Mouse (Mus musculus) midbrain, embryonic 13.5 days (tissue): ENCODE results near the gene Kpna2. TPM values are rescaled to one million over a fixed set of nuclear protein-coding genes. Genes with fewer than 3 reads are reported as not detected.
"Not testable (repeated sequence)": the region's sequence is repeated elsewhere in the genome, so short reads cannot be mapped to it uniquely, and the experiment has no call there.

ENCODE experiments used
- ATAC-seq: fragments of 200-750 bp; cut with Nextera tagmentation; 2 replicates; pipeline ENCODE4 v1.8.0; 2017; ENCODE audit warnings: mild to moderate bottlenecking, moderate TSS enrichment, moderate library complexity
- H3K27ac ChIP-seq: fragments of 300-500 bp; sonication (generic); 2 replicates; pipeline ENCODE4 v1.5.1; 2015; ENCODE audit warnings: inconsistent platforms, mild to moderate bottlenecking, moderate library complexity
- H3K27me3 ChIP-seq: fragments of 300-500 bp; sonication (generic); 2 replicates; pipeline ENCODE4 v1.6.1; 2015; ENCODE audit warnings: mild to moderate bottlenecking, inconsistent platforms
- H3K36me3 ChIP-seq: fragments of 300-500 bp; sonication (generic); 2 replicates; pipeline ENCODE4 v1.6.1; 2015; ENCODE audit warnings: mild to moderate bottlenecking, inconsistent platforms
- H3K4me1 ChIP-seq: fragments of 300-500 bp; sonication (generic); replicated peaks from 2 replicates; pipeline ENCODE4 v1.6.1; 2015; ENCODE audit warnings: inconsistent platforms
- H3K4me2 ChIP-seq: fragments of 300-500 bp; sonication (generic); replicated peaks from 2 replicates; pipeline ENCODE4 v1.6.1; 2015; ENCODE audit warnings: moderate library complexity, mild to moderate bottlenecking, inconsistent platforms
- H3K4me3 ChIP-seq: fragments of 300-500 bp; sonication (generic); replicated peaks from 2 replicates; pipeline ENCODE4 v1.5.1; 2015; ENCODE audit warnings: mild to moderate bottlenecking, inconsistent platforms
- H3K9ac ChIP-seq: fragments of 300-500 bp; sonication (generic); replicated peaks from 2 replicates; pipeline ENCODE4 v1.6.1; 2015; ENCODE audit warnings: mild to moderate bottlenecking, inconsistent platforms
- H3K9me3 ChIP-seq: fragments of 300-500 bp; sonication (generic); 2 replicates; pipeline ENCODE4 v1.6.1; 2016; ENCODE audit warnings: mild to moderate bottlenecking, inconsistent platforms
- WGBS: fragments of 180-500 bp; shearing (Covaris S2); methylation state at CpG from one replicate; pipeline ENCODE4 v1.1.7; 2015; 5-methylcytosine and 5-hydroxymethylcytosine counted together
- polyA plus RNA-seq: library from polyadenylated mRNA; unstranded; fragments of >200 nt; fragmentation: Nextera tagmentation; extraction: Ambion mirVana; gene quantifications from 2 replicates; pipeline ENCODE4 v1.2.1, GENCODE M21; 2015

The Kpna2 gene
- polyA plus RNA-seq, 1 experiment from 2014 or later = 305 TPM

DNA sequence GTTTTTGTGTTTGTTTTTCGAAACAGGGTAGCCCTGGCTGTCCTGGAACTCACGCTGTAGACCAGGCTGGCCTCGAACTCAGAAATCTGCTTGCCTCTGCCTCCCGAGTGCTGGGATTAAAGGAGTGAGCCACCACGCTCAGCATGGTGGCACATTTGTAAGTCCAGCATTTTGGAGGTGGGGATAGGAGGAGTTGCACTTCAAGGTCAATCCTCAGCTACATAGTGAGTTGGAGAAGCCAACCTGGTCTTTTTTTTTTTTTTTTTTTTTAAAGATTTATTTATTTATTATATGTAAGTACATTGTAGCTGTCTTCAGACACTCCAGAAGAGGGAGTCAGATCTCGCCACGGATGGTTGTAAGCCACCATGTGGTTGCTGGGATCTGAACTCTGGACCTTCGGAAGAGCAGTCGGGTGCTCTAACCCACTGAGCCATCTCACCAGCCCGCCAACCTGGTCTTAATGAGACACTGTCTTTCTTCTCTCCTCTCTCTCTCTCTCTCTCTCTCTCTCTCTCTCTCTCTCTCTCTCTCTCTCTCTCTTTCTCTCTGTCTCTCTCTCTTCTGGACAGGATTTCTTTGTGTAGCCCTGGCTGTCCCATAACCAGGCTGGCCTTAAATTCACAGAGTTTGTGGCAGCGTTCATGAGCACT, 16.3 kb upstream of the Kpna2 start:
- H3K4me1 ChIP-seq, H3K27me3 ChIP-seq, ATAC-seq, H3K4me2 ChIP-seq, H3K4me3 ChIP-seq, H3K9me3 ChIP-seq, H3K9ac ChIP-seq, H3K27ac ChIP-seq, H3K36me3 ChIP-seq: not testable (repeated sequence)
- 75% methylated on average over 11 of the region's 11 CpGs for WGBS

DNA sequence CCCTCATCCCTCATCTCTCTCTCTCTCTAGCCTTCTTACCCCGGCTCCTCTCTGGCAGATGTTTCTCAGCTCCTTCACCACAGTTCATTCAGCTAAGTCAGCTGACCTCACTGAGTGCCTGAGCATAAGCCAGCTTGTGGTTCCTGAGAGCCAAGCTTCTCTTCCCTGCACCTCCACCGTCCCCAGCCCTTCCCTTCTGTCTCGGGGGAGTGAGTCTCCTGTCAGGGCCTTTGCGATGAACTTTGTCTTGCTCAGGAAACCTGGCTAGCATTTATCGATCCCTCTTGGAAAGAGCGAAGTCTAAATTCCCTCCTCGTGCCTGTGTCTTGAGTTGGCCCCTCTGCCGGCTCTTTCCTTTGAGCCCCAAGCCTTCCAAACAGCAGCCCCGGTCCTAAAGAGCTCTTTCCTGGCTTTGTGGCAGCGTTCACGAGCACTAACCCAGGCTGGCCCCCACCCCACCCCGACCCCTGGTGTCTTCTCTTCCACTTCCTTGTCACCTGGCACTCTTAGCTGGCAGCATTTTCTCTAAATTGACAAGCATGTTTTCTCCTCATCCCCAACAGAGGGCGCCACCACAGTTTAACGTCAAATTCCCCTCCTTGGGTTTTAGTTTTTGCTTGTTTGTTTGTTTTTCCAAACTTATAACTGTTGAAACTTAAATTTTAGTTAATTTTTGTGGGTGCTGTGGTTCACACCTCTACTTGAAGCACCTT, 15.4 kb upstream of the Kpna2 start:
- H3K27me3 ChIP-seq = no peaks in the 10 kb centered on the region
- no peak overlapping the region for H3K4me3 ChIP-seq

DNA sequence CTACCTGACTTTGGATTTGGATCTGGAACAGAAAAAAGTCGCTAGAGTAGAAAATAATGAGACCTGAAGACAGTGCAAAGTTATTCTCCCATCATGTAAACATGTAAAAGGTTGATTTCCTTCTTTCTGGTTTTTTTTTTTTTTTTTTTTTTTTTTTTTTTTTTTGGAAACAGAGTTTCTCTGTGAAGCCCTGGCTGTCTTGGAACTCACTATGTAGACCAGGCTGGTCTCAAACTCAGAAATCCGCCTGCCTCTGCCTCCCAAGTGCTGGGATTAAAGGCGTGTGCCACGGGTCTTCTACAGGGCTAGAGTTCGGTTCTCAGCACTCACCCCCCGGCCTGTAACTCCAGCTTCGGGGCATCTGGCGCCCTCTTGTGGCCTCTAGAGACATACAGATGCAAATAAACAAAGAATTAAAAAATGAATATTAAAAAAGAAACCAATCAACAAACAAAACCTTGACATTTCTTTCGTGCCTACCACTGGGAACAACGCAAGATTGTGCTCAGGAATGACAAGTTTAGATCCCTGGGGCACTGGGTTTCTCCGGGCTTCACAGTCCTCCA, 14.8 kb upstream of the Kpna2 start:
- WGBS = 78% methylated on average over 11 of the region's 11 CpGs

More for the DNA sequence above, 15.4 kb upstream of the Kpna2 start:
- Histone ChIP-seq H3K9me3 (no peaks in the 10 kb centered on the region), H3K36me3 (no peaks in the 10 kb centered on the region), H3K27ac (no peak overlapping the region), H3K4me2 (no peak overlapping the region), H3K4me1 (peaks cover 10% of the 10 kb centered on the region), H3K9ac (no peak overlapping the region)
- ATAC-seq = no peak
- WGBS = 49% methylated on average over 14 of the region's 14 CpGs

DNA sequence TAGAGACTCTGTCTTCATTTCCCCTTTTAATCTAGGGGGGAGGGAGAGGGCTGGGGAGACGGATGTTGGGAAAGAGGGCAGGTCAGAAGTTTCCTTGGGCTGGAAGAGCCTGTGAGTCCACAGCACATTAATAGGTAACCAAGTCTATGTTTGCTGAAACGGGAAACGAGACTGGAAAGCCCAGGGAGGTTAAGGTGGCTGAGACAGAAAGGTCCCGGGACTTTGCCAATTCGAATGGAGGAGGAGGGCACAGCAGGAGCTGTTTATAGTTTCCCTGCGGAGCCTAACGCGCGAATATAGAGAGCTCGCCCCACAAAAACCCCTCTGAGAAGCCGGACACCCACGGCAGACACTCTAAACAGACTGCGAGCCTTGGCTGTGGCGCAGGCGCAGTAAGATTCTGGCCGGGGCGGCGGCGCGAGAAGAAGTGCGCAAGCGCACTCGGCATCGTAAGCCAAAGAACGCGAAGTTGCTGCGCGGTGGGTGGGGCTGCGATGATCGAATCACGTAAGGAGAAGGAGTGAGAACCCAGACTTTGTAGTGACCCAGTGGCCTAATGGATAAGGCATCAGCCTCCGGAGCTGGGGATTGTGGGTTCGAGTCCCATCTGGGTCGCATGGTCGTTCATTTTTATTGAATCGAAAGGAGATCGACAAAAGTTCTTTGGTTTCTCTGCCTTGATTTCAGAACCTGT, 13.1 kb upstream of the Kpna2 start:
- Histone ChIP-seq H3K27ac (peak overlapping the region; percentile 90), H3K4me2 (peak overlapping the region; percentile 56), H3K9me3 (no peaks in the 10 kb centered on the region), H3K4me1 (peaks cover 10% of the 10 kb centered on the region), H3K4me3 (peak overlapping the region; percentile 54), H3K9ac (peak overlapping the region; percentile 70), H3K27me3 (no peaks in the 10 kb centered on the region), H3K36me3 (no peaks in the 10 kb centered on the region)
- ATAC-seq = peak; percentile 95
- 1% methylated on average over 37 of the region's 37 CpGs for WGBS

More for the DNA sequence above, 14.8 kb upstream of the Kpna2 start:
- H3K36me3 ChIP-seq = no peaks in the 10 kb centered on the region
- H3K4me2 ChIP-seq = no peak overlapping the region
- no peak overlapping the region for H3K9ac ChIP-seq
- no peak for ATAC-seq
- no peaks in the 10 kb centered on the region for H3K27me3 ChIP-seq
- no peak overlapping the region for H3K4me3 ChIP-seq
- H3K4me1 ChIP-seq = peaks cover 10% of the 10 kb centered on the region
- H3K9me3 ChIP-seq = no peaks in the 10 kb centered on the region
- H3K27ac ChIP-seq = no peak overlapping the region

DNA sequence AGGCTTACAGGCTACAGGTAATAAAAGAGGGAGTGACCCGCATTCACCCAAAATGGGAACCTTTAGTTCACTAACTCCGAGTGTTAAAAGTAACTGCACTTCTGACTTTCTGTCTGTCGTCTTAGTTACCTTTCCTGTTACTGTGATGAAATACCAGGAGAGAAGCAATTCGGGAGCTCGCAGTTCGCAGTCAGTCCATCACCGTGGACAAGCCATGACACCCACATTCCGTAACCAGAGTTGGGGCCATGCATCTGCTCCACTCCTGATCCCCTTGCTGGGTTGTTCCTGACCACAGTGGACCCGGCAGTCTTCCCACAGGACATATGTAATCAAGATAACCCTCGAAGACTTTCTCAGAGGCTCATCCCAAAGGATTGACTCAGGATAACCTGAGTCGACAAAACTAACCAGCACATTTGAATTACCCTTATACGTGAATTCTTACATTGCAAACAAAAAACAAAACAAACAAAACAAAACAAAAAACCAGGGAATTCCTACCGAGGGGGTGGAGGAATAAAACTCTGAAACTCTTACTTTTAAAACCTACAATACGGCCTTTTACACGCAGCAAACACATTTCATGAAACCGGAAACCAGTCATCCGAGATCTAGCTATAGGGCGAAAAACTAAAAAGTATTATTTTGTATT, 12.5 kb upstream of the Kpna2 start:
- Histone ChIP-seq H3K4me1 (peaks cover 10% of the 10 kb centered on the region), H3K9me3 (no peaks in the 10 kb centered on the region), H3K27me3 (no peaks in the 10 kb centered on the region), H3K36me3 (no peaks in the 10 kb centered on the region), H3K4me2 (peak overlapping the region; percentile 56), H3K9ac (peak overlapping the region; percentile 70), H3K4me3 (peak overlapping the region; percentile 54), H3K27ac (peak overlapping the region; percentile 90)
- WGBS = 46% methylated on average over 18 of the region's 18 CpGs
- no peak for ATAC-seq

DNA sequence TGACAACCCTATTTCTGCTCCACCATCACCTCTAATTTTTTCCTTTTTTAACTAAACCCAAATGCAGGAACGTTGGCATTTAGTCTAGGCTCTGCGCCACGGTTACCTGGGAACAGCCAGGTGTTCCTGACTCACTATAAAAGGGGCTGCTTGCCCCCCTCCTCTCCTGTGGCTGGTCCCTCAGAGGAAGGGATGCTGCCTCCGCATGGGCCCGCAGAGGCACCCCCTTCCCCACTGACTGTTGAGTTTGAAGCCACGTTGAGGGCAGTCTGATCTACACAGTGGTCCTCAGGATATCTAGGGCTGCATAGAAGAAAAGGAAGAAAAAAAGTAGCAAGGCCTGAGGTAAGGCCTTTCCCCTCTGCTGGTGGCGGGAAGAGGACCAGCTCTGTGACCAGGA, 11.8 kb upstream of the Kpna2 start:
- Histone ChIP-seq H3K4me3 (no peak overlapping the region), H3K9ac (no peak overlapping the region), H3K27ac (no peak overlapping the region), H3K36me3 (no peaks in the 10 kb centered on the region), H3K4me2 (no peak overlapping the region), H3K4me1 (peaks cover 10% of the 10 kb centered on the region), H3K9me3 (no peaks in the 10 kb centered on the region), H3K27me3 (no peaks in the 10 kb centered on the region)
- ATAC-seq = no peak
- 73% methylated on average over 7 of the region's 7 CpGs for WGBS

DNA sequence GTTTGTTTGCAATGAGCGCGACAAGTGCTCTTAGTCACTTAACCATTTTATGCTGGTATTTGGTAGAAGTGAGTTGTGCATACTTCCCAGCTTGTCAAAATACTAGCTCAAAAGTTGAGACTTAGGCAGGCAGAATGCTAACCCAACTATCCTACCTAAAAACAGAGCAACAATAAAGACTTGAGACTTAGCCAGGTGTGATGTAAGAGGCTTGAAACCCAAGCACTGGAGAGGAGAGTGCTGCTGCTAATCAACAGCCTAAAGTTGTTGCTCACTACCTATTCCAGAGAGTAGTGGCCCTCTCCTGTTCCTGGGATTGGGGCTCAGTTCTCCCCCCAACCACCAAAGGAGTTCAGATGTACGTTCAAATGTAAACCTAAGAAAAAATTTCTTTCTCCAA, 11.1 kb upstream of the Kpna2 start:
- Histone ChIP-seq H3K27me3 (no peaks in the 10 kb centered on the region), H3K4me1 (peaks cover 10% of the 10 kb centered on the region), H3K9me3 (no peaks in the 10 kb centered on the region), H3K4me2 (no peak overlapping the region), H3K4me3 (no peak overlapping the region), H3K9ac (no peak overlapping the region), H3K27ac (no peak overlapping the region), H3K36me3 (no peaks in the 10 kb centered on the region)
- WGBS = 94% methylated on average over 3 of the region's 3 CpGs
- no peak for ATAC-seq

DNA sequence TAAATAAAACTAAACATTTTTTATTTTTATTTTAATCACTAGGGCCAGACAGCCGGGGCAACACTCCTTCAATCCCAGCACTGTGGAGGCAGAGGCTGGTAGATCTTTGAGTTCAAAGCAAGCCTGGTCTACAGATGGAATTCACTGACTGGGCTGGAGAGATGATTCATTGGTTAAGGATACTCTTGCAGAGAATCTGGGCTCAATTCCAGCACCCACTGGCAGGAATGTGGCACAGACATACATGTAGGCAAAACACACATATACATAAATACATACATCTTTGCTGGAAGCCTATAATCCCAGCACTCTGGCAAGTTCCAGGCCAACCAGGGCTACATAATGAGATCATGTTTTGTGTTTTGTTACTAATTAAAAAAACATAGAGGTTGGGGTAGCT, 6.2 kb upstream of the Kpna2 start:
- H3K27ac ChIP-seq = no peak overlapping the region
- H3K36me3 ChIP-seq = no peaks in the 10 kb centered on the region
- WGBS = 93% methylated on average over 1 of the region's 1 CpGs
- H3K9ac ChIP-seq = no peak overlapping the region
- no peak overlapping the region for H3K4me2 ChIP-seq
- no peaks in the 10 kb centered on the region for H3K9me3 ChIP-seq
- no peak overlapping the region for H3K4me3 ChIP-seq
- ATAC-seq = no peak
- H3K27me3 ChIP-seq = no peaks in the 10 kb centered on the region
- H3K4me1 ChIP-seq = no peaks in the 10 kb centered on the region

DNA sequence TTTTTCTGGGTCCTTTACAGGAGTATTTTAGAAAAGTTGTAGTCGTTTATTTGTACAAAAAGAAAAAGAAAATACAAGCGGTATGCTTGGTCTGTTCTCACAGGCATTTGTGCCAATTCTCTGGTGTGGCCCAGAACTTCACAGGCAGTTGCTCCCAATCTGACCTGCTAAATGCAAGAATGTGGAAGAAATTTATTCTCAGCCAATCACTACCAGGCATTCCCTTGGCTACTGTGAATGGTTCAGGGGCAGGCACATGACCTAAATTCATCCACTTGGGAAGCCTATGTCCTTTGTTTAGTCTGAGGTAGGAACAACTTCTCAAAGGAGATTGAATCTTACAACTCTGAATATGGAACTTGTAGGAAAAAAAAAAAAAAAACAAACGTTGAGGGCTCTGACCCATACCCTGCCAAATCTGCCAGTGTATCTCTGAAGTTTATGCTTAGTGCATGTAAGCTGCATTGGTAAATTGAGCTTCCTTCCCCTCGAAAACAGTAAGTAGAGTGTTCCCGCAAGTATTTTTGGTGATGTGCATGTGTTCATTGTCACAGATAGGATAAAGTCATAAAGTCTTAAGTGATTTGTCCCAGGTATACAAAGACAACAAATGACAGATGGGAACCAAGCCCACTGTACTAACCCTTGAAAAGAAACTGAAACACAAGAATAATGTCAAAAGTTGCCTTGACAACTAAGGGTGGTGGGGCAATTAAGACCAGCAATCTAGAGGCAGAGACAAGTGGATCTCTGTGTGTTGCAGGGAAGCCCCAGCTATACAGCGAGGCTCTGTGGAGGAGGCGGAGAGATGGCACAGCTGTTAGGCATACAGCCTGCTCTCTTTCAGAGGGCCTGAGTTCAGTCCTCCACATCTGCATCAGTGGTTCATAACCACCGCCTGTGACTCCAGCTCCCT, 2.7 kb upstream of the Kpna2 start:
- 43% methylated on average over 8 of the region's 8 CpGs for WGBS
- Histone ChIP-seq H3K4me1 (peaks cover 13% of the 10 kb centered on the region), H3K4me2 (no peak overlapping the region), H3K27me3 (no peaks in the 10 kb centered on the region), H3K36me3 (peaks cover 2% of the 10 kb centered on the region), H3K9me3 (no peaks in the 10 kb centered on the region), H3K27ac (no peak overlapping the region), H3K4me3 (no peak overlapping the region), H3K9ac (no peak overlapping the region)
- ATAC-seq = no peak

DNA sequence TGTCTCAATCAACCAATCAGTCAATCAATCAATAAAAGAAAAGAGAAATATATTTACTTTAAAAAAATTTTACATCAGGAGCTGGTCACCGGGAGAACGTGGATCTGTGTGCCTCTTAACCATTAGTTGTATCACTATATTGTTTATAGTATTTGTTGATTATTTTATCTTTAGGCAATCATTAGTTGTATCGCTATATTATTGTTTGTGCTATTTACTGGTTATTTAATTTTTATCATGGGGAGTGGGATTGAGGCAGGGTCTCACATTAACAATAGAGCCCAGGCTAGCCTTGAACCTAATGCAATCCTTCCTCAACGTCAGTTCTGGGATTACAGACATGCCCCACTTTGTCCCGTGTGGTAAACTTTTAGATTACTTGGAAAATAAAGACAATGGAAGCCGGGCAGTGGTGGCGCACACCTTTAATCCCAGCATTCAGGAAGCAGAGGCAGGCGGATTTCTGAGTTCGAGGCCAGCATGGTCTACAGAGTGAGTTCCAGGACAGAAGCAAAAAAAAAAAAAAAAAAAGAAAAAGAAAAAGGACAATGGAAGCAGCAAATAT, 690 bp upstream of the Kpna2 start:
- WGBS = 86% methylated on average over 9 of the region's 9 CpGs
- H3K36me3 ChIP-seq = peaks cover 20% of the 10 kb centered on the region
- peak overlapping the region; percentile 35 for H3K4me3 ChIP-seq
- H3K27me3 ChIP-seq = no peaks in the 10 kb centered on the region
- peak overlapping the region; percentile 53 for H3K4me2 ChIP-seq
- H3K27ac ChIP-seq = peak overlapping the region; percentile 84
- H3K9ac ChIP-seq = peak overlapping the region; percentile 68
- H3K9me3 ChIP-seq = no peaks in the 10 kb centered on the region
- peaks cover 18% of the 10 kb centered on the region for H3K4me1 ChIP-seq
- no peak; the same call in 1 of the 2 replicates for ATAC-seq
